Mouse (Mus musculus): ENCODE results near the gene Rbm17. TPM values are rescaled to one million over a fixed set of nuclear protein-coding genes. Genes with fewer than 3 reads are reported as not detected.

Rbm17 gene
- 10 to 100 TPM; 66.3 to 87.4 TPM for total RNA-seq (2023)

DNA sequence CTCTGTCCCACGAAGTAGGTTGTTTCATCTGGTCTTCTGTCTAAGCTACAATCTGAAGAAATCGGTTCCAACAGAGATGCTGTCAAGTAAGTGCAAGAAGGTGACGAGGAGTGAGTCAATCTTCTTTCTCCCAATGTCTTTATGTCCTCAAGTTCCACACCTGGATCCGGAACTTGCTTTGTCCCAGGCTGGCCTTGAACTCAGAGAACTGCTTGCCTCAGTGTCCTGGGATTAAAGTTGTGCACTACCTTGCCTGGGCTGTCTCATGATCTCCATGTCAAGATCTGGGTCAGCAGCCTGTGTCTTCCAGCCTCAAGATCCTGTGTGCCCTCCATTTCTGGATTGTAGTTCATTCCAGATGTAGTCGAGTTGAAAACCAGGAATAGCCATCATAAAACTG lies at the start of gene Rbm17:
Rbm17 (minus strand) TSS at position 101 of the 400 bp plus-strand sequence.

DNA sequence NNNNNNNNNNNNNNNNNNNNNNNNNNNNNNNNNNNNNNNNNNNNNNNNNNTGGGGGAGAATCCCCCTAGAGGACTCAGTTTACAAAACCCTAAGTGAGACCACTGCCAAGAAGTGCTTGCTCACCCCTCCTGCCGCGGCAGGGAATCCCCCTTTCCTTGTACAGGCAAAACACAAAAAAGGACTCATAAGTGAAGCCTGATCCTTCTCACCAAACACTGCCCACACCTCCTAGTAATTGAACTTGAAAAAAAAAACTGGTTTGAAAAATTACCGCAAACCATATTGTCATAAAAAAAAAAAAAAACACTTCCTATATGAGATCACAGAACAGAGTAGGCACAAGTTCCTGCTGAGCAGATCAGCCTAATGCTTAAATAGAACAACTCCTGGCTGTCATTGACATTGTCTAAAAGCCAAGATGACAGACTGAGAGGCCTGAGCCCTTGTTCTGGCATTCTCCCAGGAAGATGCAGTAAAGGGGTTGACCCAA lies 38.5 kb upstream of the Rbm17 start, which contains the start of gene Il2ra:
Il2ra (plus strand) TSS at position 357 of the 491 bp plus-strand sequence.

DNA sequence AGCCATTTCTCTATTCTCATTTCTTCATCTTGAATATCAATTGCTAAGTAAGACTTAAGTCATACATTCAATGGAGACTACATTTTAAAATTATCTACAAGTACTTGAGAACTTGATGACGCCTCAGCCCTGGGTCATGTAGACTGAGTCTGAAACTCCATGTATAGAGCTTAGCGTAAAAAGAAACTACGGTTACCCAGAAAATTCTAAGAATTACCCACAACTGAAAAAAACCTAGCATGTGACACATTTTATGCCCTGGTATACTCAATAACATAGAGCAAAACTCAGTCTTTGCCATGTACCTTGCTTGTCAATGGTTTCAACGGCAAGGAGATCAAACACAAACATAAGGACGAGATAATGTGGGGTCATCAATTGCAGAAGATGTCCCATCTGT lies 21.9 kb upstream of the Rbm17 start, which contains the start of gene Gm17490:
Gm17490 (minus strand) TSS at position 375 of the 400 bp plus-strand sequence.

DNA sequence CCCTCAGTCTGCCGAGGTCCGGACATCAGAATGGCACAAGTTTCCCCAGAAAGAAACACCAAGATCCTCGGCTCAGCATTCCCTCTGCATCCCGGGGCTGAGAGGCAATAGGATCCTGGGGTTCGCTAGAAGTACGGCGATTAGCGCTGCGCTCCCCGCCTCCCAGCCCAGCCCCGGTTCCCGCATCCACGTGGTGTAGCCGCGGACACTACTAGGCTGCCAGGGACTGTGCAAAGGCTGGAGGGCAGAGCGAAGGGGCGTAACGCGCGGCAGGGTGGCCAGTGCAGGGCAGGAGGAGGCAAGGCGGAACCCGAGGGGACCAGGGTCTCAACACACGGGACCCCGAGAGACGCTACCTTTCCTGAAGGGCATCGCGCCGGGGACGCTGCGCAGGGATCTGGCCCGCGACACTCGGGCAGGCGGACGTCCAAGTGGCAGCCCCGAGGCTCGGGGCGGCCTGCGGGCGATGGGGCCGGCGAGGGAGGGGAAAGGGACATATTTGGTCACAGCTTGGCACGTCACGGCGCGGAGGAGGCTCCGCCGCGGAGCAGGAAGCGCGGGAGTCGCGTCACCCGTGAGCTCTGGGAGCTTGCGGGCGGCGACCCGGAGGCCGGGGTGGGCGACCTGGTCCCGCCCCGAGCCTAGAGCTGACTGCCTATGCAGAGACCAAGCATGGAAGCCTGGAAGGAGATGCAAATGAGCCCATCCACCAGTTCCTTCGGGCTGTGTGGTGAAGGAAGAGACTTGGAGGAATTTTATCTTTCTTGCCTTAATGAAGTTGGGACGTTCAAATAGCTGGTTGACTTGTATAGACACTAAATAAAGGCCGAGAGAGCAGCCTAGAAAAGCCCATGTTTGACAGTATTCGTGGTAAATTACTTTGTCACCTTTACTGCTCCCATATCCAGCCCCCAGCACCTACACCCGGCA lies 50.2 kb downstream of the Rbm17 start, which contains the start of gene Pfkfb3:
Pfkfb3 (minus strand) TSS at position 607 of the 930 bp plus-strand sequence.

Other genes starting within 250 kb of the Rbm17 start
- gene Pfkfb3, start 50.1 kb downstream of the Rbm17 start, total RNA-seq (2023): 10 to 100 TPM; 53.7 to 57.5 TPM
- gene Gm17490, start 22.1 kb upstream of the Rbm17 start, total RNA-seq (2023): not detected
- gene Il2ra, start 38.7 kb upstream of the Rbm17 start, total RNA-seq (2023): 1 to 10 TPM in 1 of 2 experiments, under 1 TPM in 1; 0.31 to 1.7 TPM
- gene Il15ra, start 101.1 kb upstream of the Rbm17 start, total RNA-seq (2023): 10 to 100 TPM in 1 of 2 experiments, 1 to 10 TPM in 1; 6.7 to 10.4 TPM
- 10 to 100 TPM; 64.6 to 69.3 TPM for gene Fbh1, start 173.4 kb upstream of the Rbm17 start, total RNA-seq (2023)
- gene Ankrd16, start 173.7 kb upstream of the Rbm17 start, total RNA-seq (2023): 10 to 100 TPM; 74.1 to 76.9 TPM

Measured in neutrophil, adult 59 days (primary cell).